Mouse (Mus musculus) frontal cortex, postnatal 14 days (tissue): ENCODE measurements around the gene Tmco1.

Experiments
- DNase-seq, 2 experiments: peaks; one replicate each; pipeline ENCODE4 v3.0.0; 2022; ENCODE audit warnings: low spot score in 2 of 2

The Tmco1 gene

GRCm38 (mm10) chr1:167283441-167284257 is 24.5 kb upstream of the Tmco1 start:
- peak; percentile 37 to 49 for DNase-seq

- peak; percentile 59 to 62 for DNase-seq
These were observed 23.8 kb upstream of the Tmco1 start for GRCm38 (mm10) chr1:167284258-167284836.

GRCm38 (mm10) chr1:167284837-167285319 is 23.3 kb upstream of the Tmco1 start:
- peak; percentile 74 to 77 for DNase-seq

GRCm38 (mm10) chr1:167285320-167285355 is 23.0 kb upstream of the Tmco1 start, which contains the start of gene Uck2:
TSS of gene Uck2 (minus strand) at chr1:167285320.
- no peak for DNase-seq

GRCm38 (mm10) chr1:167285356-167285755 is 22.8 kb upstream of the Tmco1 start:
- no peak for DNase-seq

- no peak for DNase-seq
These were observed 21.0 kb upstream of the Tmco1 start for GRCm38 (mm10) chr1:167287156-167287555.

- DNase-seq = no peak
These were observed 19.3 kb upstream of the Tmco1 start for GRCm38 (mm10) chr1:167288665-167289538.

- no peak for DNase-seq
These were observed 18.5 kb upstream of the Tmco1 start for GRCm38 (mm10) chr1:167289567-167290262.

GRCm38 (mm10) chr1:167290263-167290592 is 17.9 kb upstream of the Tmco1 start:
- no peak for DNase-seq

GRCm38 (mm10) chr1:167291610-167292009 is 16.6 kb upstream of the Tmco1 start:
- no peak for DNase-seq

- DNase-seq = no peak
These were observed 15.7 kb upstream of the Tmco1 start for GRCm38 (mm10) chr1:167292447-167292846.

- no peak for DNase-seq
These were observed 12.3 kb upstream of the Tmco1 start for GRCm38 (mm10) chr1:167295679-167296402.

- no peak for DNase-seq
These were observed 8.1 kb upstream of the Tmco1 start for GRCm38 (mm10) chr1:167300122-167300521.

GRCm38 (mm10) chr1:167305501-167306137 is 2.6 kb upstream of the Tmco1 start:
- no peak for DNase-seq

GRCm38 (mm10) chr1:167306451-167307240 is 1.5 kb upstream of the Tmco1 start:
- DNase-seq = peak in 1 of 2 experiments; percentile 31

GRCm38 (mm10) chr1:167307674-167308073 is 504 bp upstream of the Tmco1 start:
- DNase-seq = no peak

- no peak for DNase-seq
These were observed 4.2 kb downstream of the Tmco1 start for GRCm38 (mm10) chr1:167312367-167312766.

GRCm38 (mm10) chr1:167313220-167313619 is 5.0 kb downstream of the Tmco1 start:
- DNase-seq = no peak

- no peak for DNase-seq
These were observed 13.5 kb downstream of the Tmco1 start for GRCm38 (mm10) chr1:167321691-167322090.

GRCm38 (mm10) chr1:167328776-167329175 is 20.6 kb downstream of the Tmco1 start:
- no peak for DNase-seq
